Mouse (Mus musculus): ENCODE data around the gene Slc5a5.

- no peak for TF ChIP-seq GATA1 (IDR thresholded peaks at IDR 0.05; ENCODE audit: borderline replicate concordance, low read length)
- no peak for TF ChIP-seq FLI1 (IDR thresholded peaks at IDR 0.05; ENCODE audit: low read length)
Observed at GRCm38 (mm10) chr8:70872643-70873363, 19.8 kb downstream of the Slc5a5 start.
